Mouse (Mus musculus): Measurements from ENCODE around the gene Ror1. TPM values are rescaled to one million over a fixed set of nuclear protein-coding genes. Genes with fewer than 3 reads are reported as not detected.

The Ror1 gene
- polyA plus RNA-seq, 1 experiment, result 0.36 TPM

DNA sequence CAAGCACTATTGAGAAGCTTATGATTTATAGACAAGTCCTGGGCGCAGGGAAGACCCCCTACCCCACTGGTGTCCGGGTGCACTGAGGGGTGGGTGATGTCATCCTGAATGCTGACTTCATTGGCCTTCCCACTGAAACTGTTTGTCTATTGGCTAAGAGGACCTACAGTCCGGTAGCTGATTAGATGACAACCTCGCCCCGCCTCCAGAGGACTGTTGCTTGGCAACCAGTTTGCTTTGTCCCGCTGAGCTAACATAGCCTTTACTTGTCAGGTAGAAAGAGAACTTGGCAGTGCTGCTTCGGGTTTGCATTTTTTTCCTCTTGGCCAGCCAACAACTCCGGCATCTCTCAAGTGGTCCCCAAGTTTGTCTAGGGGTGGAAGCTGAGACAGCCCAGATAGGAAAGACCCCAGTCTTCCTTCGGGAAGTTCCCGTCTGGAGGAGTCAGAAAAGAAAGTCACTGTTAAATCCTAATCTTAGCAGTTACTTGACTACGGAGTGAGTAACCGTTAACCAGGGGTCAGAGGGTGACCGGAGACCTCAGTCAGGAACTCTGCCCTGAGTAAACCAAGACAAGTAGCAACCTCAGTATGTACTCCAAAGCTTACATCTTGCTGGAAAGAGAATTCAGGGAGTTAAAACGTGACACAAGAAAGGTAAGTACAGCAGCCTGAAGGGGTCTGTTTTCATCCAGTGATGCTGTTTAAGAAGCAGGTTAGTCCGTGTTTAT lies 383.2 kb downstream of the Ror1 start, which contains the start of gene Ube2u:
TSS of gene Ube2u (plus strand) at position 258 of the 730 bp plus-strand sequence.
- H3K27ac ChIP-seq (replicated peaks; ENCODE audit: low read depth, low read length), result no peak within 1 kb of the TSS
- 0 out of 2 replicates have a peak within 1 kb of the TSS, but pooled peaks have one; percentile 5 for H3K4me3 ChIP-seq (ENCODE audit: insufficient read depth, low read depth, low read length)
- H3K4me1 ChIP-seq (ENCODE audit: control insufficient read depth, insufficient read depth, insufficient read length, low read length), result no peaks in the 10 kb centered on the region

DNA sequence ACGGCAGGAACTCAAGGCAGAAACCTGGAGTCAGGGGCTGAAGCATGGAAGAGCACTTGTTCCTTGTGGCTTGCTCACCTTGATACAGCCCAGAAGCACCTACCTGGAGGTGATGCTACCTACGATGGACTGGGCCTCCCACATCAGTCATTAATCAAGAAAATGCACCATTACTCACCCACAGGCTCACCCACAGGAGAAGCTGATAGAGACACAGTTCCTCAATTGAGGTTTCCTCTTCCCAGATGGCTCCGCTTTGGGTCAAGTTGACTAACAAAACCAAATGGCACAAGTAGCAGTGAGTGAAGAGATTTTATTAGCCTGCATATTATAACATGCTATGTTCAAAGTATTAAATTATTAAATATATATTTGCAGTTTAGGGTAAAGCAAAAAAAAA lies 392.9 kb downstream of the Ror1 start:
- H3K4me3 ChIP-seq (ENCODE audit: insufficient read depth, low read depth, low read length), result no peak overlapping the region
- no peaks in the 10 kb centered on the region for H3K4me1 ChIP-seq (ENCODE audit: control insufficient read depth, insufficient read depth, insufficient read length, low read length)

More for the DNA sequence above, 392.9 kb downstream of the Ror1 start:
- H3K27ac ChIP-seq (replicated peaks; ENCODE audit: low read depth, low read length), result no peak overlapping the region

Other genes starting within 250 kb of the Ror1 start
- gene Pgm1, start 166.4 kb upstream of the Ror1 start, polyA plus RNA-seq (2012; ENCODE audit: insufficient read depth, insufficient read length, missing spikeins), result 239 and 244 TPM in 2 replicates
- 9.7 and 18.2 TPM in 2 replicates for gene Itgb3bp, start 166.0 kb upstream of the Ror1 start, polyA plus RNA-seq (2012; ENCODE audit: insufficient read depth, insufficient read length, missing spikeins)

Measured in brown adipose tissue, adult 24 weeks (tissue).